Mouse (Mus musculus): Measurements from ENCODE around the gene Kmt2c.
A peak's percentile ranks its signal among the peaks of the same experiment; 100 is the strongest.
"Not testable (repeated sequence)": the region's sequence is repeated elsewhere in the genome, so short reads cannot be mapped to it uniquely, and the experiment has no call there.

Kmt2c gene

GRCm38 (mm10) chr5:25506041-25506440 is 7.5 kb upstream of the Kmt2c start:
- DNase-seq = no peak

- no peak for DNase-seq
These were observed 2.1 kb upstream of the Kmt2c start for GRCm38 (mm10) chr5:25500686-25501085.

- DNase-seq = peak; percentile 98
These were observed 1.1 kb upstream of the Kmt2c start for GRCm38 (mm10) chr5:25499423-25500398.

GRCm38 (mm10) chr5:25498821-25499422 is 339 bp upstream of the Kmt2c start:
- peak; percentile 82 for DNase-seq

GRCm38 (mm10) chr5:25497720-25498345 is 750 bp downstream of the Kmt2c start:
- peak; percentile 60 for DNase-seq

GRCm38 (mm10) chr5:25497369-25497719 is 1.2 kb downstream of the Kmt2c start:
- peak; percentile 7 for DNase-seq

GRCm38 (mm10) chr5:25496652-25497051 is 1.9 kb downstream of the Kmt2c start:
- DNase-seq = no peak

- no peak for DNase-seq
These were observed 19.7 kb downstream of the Kmt2c start for GRCm38 (mm10) chr5:25478863-25479262.

- DNase-seq = no peak
These were observed 22.8 kb downstream of the Kmt2c start for GRCm38 (mm10) chr5:25475789-25476188.

- peak; percentile 53 for DNase-seq
These were observed 26.5 kb downstream of the Kmt2c start for GRCm38 (mm10) chr5:25472070-25472469.

- no peak for DNase-seq
These were observed 36.6 kb downstream of the Kmt2c start for GRCm38 (mm10) chr5:25461956-25462355.

- not testable (repeated sequence) for DNase-seq
These were observed 43.2 kb downstream of the Kmt2c start for GRCm38 (mm10) chr5:25455432-25455831.

- DNase-seq = no peak
These were observed 45.9 kb downstream of the Kmt2c start for GRCm38 (mm10) chr5:25452691-25453090.

GRCm38 (mm10) chr5:25437508-25437907 is 61.1 kb downstream of the Kmt2c start:
- no peak for DNase-seq

- peak; percentile 79 for DNase-seq
These were observed 62.5 kb downstream of the Kmt2c start for GRCm38 (mm10) chr5:25436081-25436480.

GRCm38 (mm10) chr5:25422576-25422975 is 76.0 kb downstream of the Kmt2c start:
- DNase-seq = no peak

GRCm38 (mm10) chr5:25420601-25421000 is 78.0 kb downstream of the Kmt2c start:
- peak; percentile 81 for DNase-seq

- no peak for DNase-seq
These were observed 83.2 kb downstream of the Kmt2c start for GRCm38 (mm10) chr5:25415382-25415781.

GRCm38 (mm10) chr5:25396727-25397126 is 101.9 kb downstream of the Kmt2c start:
- DNase-seq = no peak

- no peak for DNase-seq
These were observed 105.9 kb downstream of the Kmt2c start for GRCm38 (mm10) chr5:25392655-25393054.

- DNase-seq = peak; percentile 9
These were observed 115.0 kb downstream of the Kmt2c start for GRCm38 (mm10) chr5:25383581-25383980.

GRCm38 (mm10) chr5:25379188-25379587 is 119.4 kb downstream of the Kmt2c start:
- no peak for DNase-seq

GRCm38 (mm10) chr5:25368420-25368819 is 130.2 kb downstream of the Kmt2c start:
- no peak for DNase-seq

- no peak for DNase-seq
These were observed 131.5 kb downstream of the Kmt2c start for GRCm38 (mm10) chr5:25367126-25367525.

Measured in lung, postnatal 10 days (tissue).